Mouse (Mus musculus) E14TG2a.4 (cell line): ENCODE results near the gene Mad1l1.

Experiments used
- H3K27me3 ChIP-seq: 2 replicates; pipeline ENCODE4 v1.6.1; 2014; ENCODE audit warnings: low read length, control low read depth; ENCODE audit not compliant: insufficient read depth
- H3K36me3 ChIP-seq: 2 replicates; pipeline ENCODE4 v1.6.1; 2014; ENCODE audit warnings: low read length, control low read depth; ENCODE audit not compliant: insufficient read depth
- H3K4me1 ChIP-seq: replicated peaks from 2 replicates; pipeline ENCODE4 v1.6.1; 2014; ENCODE audit warnings: low read depth, low read length, control low read depth
- H3K4me3 ChIP-seq: replicated peaks from 2 replicates; pipeline ENCODE4 v1.5.1; 2014; ENCODE audit warnings: mild to moderate bottlenecking, low read length
- H3K9me3 ChIP-seq: 2 replicates; pipeline ENCODE4 v1.6.1; 2014; ENCODE audit warnings: low read length, control low read depth
- CTCF ChIP-seq: conservative IDR thresholded peaks from 2 replicates; pipeline ENCODE4 v1.5.1; 2014; ENCODE audit warnings: low read length
- NANOG ChIP-seq: IDR thresholded peaks from 2 replicates; pipeline ENCODE4 v1.6.1; 2014; ENCODE audit warnings: borderline replicate concordance, low read length, mixed read lengths
- POU5F1 ChIP-seq: IDR thresholded peaks from 2 replicates; pipeline ENCODE4 v1.6.1; 2014; ENCODE audit warnings: low read length, borderline replicate concordance

Gene Mad1l1

DNA sequence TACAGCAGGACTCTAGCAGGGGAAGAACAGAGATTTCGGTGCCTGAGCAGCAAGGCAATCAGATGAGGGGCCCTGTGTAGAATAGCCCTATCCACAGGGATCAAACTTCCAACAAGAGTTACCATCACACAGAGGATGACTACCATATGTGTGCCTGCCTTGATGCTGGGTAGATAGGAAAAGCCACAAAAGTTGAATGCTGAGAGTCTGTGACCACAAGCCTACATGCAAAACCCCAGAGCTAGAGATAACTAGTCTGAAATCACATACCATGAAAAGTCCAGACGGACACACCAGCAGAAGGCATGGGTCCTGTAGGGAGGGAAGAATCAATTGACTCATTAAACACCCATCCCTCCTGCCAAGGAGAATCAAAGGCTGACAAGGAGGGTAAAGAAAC lies 170.7 kb downstream of the Mad1l1 start:
- Histone ChIP-seq H3K27me3 (no peaks in the 10 kb centered on the region), H3K4me3 (no peak overlapping the region), H3K36me3 (peaks cover 3% of the 10 kb centered on the region; the same call in 1 of the 2 replicates), H3K4me1 (peaks cover 42% of the 10 kb centered on the region), H3K9me3 (no peaks in the 10 kb centered on the region)
- TF ChIP-seq CTCF (no peak), POU5F1 (no peak), NANOG (no peak)

DNA sequence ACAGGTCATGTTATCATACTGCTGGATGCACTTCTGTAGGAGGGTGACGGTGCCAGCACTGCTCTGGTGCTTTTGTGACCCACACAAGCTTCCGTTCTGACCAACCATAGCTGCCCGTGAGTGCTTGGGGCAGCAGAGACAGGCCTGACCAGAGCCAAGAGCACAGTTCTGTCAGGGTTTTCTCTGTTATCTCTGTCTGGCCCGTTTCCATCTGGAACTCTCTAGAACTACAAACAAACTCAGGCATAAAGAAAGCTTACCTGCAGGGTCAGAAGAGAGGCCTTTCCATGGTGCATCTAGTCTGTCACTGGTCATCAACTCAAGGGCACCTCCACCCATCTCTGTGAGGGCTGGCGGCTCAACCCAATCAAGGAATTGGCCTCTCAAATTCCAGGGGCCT lies 171.2 kb downstream of the Mad1l1 start:
- Histone ChIP-seq H3K4me3 (no peak overlapping the region), H3K9me3 (no peaks in the 10 kb centered on the region), H3K4me1 (peaks cover 39% of the 10 kb centered on the region), H3K36me3 (peaks cover 6% of the 10 kb centered on the region; the same call in 1 of the 2 replicates), H3K27me3 (no peaks in the 10 kb centered on the region)
- TF ChIP-seq NANOG (no peak), POU5F1 (no peak)

- Histone ChIP-seq H3K4me3 (no peak overlapping the region), H3K9me3 (no peaks in the 10 kb centered on the region), H3K36me3 (peaks cover 11% of the 10 kb centered on the region; the same call in 1 of the 2 replicates), H3K27me3 (no peaks in the 10 kb centered on the region), H3K4me1 (peaks cover 39% of the 10 kb centered on the region)
- TF ChIP-seq NANOG (no peak), CTCF (no peak)
Observed at GRCm38 (mm10) chr5:140149298-140149697, 172.1 kb downstream of the Mad1l1 start.

GRCm38 (mm10) chr5:140143541-140143940 lies 177.8 kb downstream of the Mad1l1 start:
- Histone ChIP-seq H3K4me3 (no peak overlapping the region), H3K9me3 (no peaks in the 10 kb centered on the region), H3K27me3 (no peaks in the 10 kb centered on the region), H3K36me3 (peaks cover 31% of the 10 kb centered on the region), H3K4me1 (peaks cover 15% of the 10 kb centered on the region)
- TF ChIP-seq NANOG (no peak), CTCF (no peak), POU5F1 (no peak)

DNA sequence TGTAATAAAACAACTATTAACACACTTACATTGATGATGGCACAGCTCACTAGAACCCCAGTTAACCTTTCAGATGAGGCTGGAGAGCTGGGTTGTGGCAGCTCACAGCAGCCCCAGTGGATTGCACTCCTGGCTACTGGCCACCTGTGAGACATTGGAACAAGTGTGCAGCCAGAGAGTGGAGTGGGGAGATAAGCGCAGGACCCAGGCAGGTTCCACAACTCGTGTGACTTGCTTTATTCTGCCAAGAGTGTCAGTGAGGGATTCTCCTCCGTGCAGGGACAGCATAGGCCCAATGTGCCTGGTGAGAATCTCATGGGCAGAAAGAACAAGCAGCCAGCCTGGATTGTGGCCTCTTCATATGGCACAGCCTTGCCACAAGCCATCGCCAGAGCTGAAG lies 180.0 kb downstream of the Mad1l1 start:
- TF ChIP-seq NANOG, result no peak
- TF ChIP-seq POU5F1, result no peak
- Histone ChIP-seq H3K36me3 (peaks cover 46% of the 10 kb centered on the region), H3K9me3 (no peaks in the 10 kb centered on the region), H3K4me3 (no peak overlapping the region), H3K4me1 (peaks cover 15% of the 10 kb centered on the region), H3K27me3 (no peaks in the 10 kb centered on the region)

GRCm38 (mm10) chr5:140140214-140140613 lies 181.1 kb downstream of the Mad1l1 start:
- Histone ChIP-seq H3K4me1 (peaks cover 14% of the 10 kb centered on the region), H3K36me3 (peaks cover 55% of the 10 kb centered on the region), H3K9me3 (no peaks in the 10 kb centered on the region), H3K27me3 (no peaks in the 10 kb centered on the region), H3K4me3 (no peak overlapping the region)
- TF ChIP-seq NANOG (no peak), CTCF (peak; percentile 67), POU5F1 (no peak)

GRCm38 (mm10) chr5:140135734-140136625 lies 185.4 kb downstream of the Mad1l1 start:
- H3K9me3 ChIP-seq, result no peaks in the 10 kb centered on the region
- peaks cover 59% of the 10 kb centered on the region for H3K36me3 ChIP-seq
- peaks cover 17% of the 10 kb centered on the region; the same call in 1 of the 2 replicates for H3K4me1 ChIP-seq
- no peaks in the 10 kb centered on the region for H3K27me3 ChIP-seq
- TF ChIP-seq POU5F1 (no peak), NANOG (no peak), CTCF (no peak)
- no peak overlapping the region for H3K4me3 ChIP-seq

GRCm38 (mm10) chr5:140134021-140134420 lies 187.3 kb downstream of the Mad1l1 start:
- H3K9me3 ChIP-seq, result no peaks in the 10 kb centered on the region
- H3K4me1 ChIP-seq, result peaks cover 11% of the 10 kb centered on the region
- H3K4me3 ChIP-seq, result no peak overlapping the region
- peaks cover 62% of the 10 kb centered on the region for H3K36me3 ChIP-seq
- no peaks in the 10 kb centered on the region for H3K27me3 ChIP-seq
- TF ChIP-seq CTCF, result no peak
- TF ChIP-seq NANOG, result no peak
- no peak for TF ChIP-seq POU5F1

- Histone ChIP-seq H3K9me3 (no peaks in the 10 kb centered on the region), H3K4me3 (no peak overlapping the region), H3K36me3 (peaks cover 45% of the 10 kb centered on the region), H3K4me1 (peaks cover 45% of the 10 kb centered on the region), H3K27me3 (no peaks in the 10 kb centered on the region)
- no peak for TF ChIP-seq NANOG
- no peak for TF ChIP-seq CTCF
- TF ChIP-seq POU5F1, result no peak
Observed at GRCm38 (mm10) chr5:140128414-140128981, 192.9 kb downstream of the Mad1l1 start.
